Mouse (Mus musculus): ENCODE measurements around the gene Zdhhc11.

DNA sequence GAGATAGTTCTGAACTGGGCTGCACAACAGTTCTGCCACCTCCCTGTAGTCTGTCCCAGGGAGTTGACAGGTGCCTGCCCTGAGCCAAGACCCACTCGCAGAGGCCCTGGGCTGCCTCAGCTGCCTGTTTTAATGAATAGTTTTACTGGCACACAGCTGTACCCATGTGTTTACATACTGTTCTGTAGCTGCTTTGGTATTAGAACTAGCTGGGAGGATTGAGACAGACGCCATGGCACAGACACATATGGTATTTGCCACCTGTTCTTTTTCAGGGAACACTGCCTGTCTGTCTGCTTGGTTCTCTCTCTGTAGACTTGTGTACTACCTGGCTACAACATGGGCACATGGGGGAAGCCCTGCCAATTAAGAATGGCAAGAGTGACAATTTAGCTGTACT lies 71.1 kb downstream of the Zdhhc11 start:
- no peak for TF ChIP-seq CTCF (IDR thresholded peaks at IDR 0.05; ENCODE audit: low read depth)
- TF ChIP-seq EP300 (IDR thresholded peaks at IDR 0.05; ENCODE audit: low read depth): no peak
